Mouse (Mus musculus): ENCODE measurements around the gene Rgs6.

DNA sequence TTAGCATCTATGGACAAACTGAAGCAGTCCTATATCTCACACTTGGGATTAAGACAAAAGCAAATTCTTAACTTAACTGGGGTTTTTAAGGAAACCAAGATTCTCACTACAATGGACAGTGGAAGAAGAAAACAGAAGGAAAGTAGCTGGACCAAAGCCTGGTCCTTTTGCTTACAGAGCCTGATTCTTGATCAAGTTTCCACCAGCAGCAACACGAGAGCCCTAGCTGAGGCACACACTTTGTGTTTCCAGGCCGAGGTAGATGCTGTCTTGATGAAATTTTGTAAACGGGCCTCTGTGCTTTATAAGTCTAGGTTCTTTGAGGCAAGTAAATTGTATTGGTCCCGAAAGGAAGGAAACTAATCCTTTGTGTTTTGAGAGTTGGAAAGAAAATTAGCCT, 14.7 kb downstream of the Rgs6 start:
- no peak for TF ChIP-seq NANOG (IDR thresholded peaks at IDR 0.05; ENCODE audit: borderline replicate concordance, low read length)
- TF ChIP-seq CTCF (conservative IDR thresholded peaks at IDR 0.05; ENCODE audit: low read length), result no peak

Measured in E14TG2a.4 (cell line).